Mouse (Mus musculus) olfactory bulb, adult 2 months (tissue): Measurements from ENCODE around the gene Gm3336.

ENCODE experiments used
- CTCF ChIP-seq: fragments of 200-500 bp; IDR thresholded peaks from 2 replicates; pipeline ENCODE4 v1.5.1; 2012; ENCODE audit warnings: low read depth, mild to moderate bottlenecking, low read length, moderate library complexity; ENCODE audit not compliant: insufficient read depth
- POLR2A ChIP-seq: fragments of 200-500 bp; IDR thresholded peaks from 2 replicates; pipeline ENCODE4 v1.6.1; 2012; ENCODE audit warnings: mild to moderate bottlenecking, low read depth, low read length, moderate library complexity; ENCODE audit not compliant: insufficient read depth

DNA sequence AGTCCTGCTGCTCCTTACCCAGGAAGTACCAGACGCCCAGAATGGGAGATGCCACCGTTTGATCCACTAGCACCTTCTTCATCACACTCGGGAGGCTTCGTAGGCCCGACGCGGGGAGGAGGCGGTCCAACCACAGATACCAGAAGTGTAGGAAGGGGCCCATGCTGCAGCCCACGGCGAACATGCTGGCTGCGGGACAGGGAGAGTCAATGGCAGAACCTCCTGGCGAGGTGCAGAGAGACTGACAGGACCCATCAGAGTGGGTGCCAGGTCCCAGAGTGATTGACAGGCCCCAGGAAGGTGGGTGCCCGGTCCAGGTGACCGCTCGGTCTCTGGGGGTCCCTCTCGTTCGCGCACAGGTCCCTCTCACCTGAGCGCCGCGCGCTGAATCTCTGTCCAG is 42.0 kb downstream of the Gm3336 start:
- TF ChIP-seq CTCF (no peak), POLR2A (no peak)
